Mouse (Mus musculus) T-helper 2 cell (primary cell): Measurements from ENCODE around the gene Lingo3.
"Not testable (repeated sequence)": the region's sequence is repeated elsewhere in the genome, so short reads cannot be mapped to it uniquely, and the experiment has no call there.

Experiments
- in situ Hi-C: fragments of 300-600 bp; cut with MboI, MseI; formaldehyde crosslinking; loops from one replicate; pipeline ENCODE4 v1.15.1; 2025; ENCODE audit warnings: high pct_unique_total_duplicates

Lingo3 gene

DNA sequence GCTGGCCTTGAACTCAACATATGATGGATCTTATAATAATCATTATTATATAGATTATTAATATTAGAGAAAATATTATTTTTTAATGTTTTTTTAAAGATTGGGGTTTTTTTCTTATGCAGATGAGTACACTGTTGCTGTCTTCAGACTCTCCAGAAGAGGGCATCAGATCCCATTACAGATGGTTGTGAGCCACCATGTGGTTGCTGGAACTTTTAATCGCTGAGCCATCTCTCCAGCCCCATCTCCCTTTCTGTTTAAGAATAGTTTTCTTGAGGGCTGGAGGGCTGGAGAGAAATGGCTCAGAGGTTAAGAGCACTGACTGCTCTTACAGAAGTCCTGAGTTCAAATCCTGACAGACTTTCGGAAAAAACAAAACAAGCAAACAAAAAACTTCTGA lies 21.8 kb downstream of the Lingo3 start:
- in situ Hi-C loops, result loop anchor here (5.0 kb wide), 1 partner anchor 55 kb away; no protein-coding TSS in a partner anchor

GRCm38 (mm10) chr10:80819406-80819805 lies 24.4 kb downstream of the Lingo3 start:
- in situ Hi-C loops, result no loop called here

- in situ Hi-C loops, result no loop called here
Observed at GRCm38 (mm10) chr10:80818599-80819281, 25.1 kb downstream of the Lingo3 start.

GRCm38 (mm10) chr10:80817955-80818354 lies 25.9 kb downstream of the Lingo3 start:
- in situ Hi-C loops, result not testable (repeated sequence)

- in situ Hi-C loops, result no loop called here
Observed at GRCm38 (mm10) chr10:80817164-80817563, 26.7 kb downstream of the Lingo3 start.

GRCm38 (mm10) chr10:80816303-80816702 lies 27.5 kb downstream of the Lingo3 start:
- in situ Hi-C loops, result not testable (repeated sequence)

GRCm38 (mm10) chr10:80814800-80815199 lies 29.0 kb downstream of the Lingo3 start:
- in situ Hi-C loops, result no loop called here

GRCm38 (mm10) chr10:80813366-80813765 lies 30.5 kb downstream of the Lingo3 start, which contains the start of gene Jsrp1:
Gene Jsrp1 (minus strand): TSS chr10:80813498.
- in situ Hi-C loops, result no loop called here

DNA sequence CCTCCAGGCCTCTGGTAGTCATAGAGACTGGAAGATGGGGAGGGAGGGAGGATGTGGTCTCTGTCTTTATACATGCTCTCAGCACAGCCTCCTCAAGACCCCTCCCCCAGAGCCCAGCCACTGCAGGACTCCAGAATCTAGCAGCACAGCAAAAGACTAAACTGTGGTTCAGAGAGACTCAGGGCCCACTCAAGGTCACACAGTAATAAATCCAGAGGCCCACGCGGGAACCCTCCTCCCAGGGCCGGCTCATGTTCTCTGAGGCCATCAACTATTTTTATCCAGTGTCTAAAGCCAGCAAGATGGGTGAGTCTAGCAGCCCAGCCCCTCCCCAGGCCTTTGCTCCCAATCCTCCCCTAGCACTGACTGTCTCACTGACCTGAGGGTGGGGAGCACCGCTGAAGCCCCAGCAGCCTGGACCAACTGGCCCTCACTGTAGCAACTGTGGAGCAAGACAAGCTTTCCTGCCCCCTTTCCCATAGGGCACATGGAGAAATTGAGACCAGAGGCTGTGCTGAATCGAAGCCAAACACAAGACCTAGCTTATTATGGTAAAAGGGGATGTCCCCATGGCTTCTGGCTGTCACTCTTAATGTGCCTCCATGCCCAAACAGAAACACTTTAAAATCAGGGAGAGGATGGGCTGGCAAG lies 31.3 kb downstream of the Lingo3 start:
- in situ Hi-C loops, result no loop called here

DNA sequence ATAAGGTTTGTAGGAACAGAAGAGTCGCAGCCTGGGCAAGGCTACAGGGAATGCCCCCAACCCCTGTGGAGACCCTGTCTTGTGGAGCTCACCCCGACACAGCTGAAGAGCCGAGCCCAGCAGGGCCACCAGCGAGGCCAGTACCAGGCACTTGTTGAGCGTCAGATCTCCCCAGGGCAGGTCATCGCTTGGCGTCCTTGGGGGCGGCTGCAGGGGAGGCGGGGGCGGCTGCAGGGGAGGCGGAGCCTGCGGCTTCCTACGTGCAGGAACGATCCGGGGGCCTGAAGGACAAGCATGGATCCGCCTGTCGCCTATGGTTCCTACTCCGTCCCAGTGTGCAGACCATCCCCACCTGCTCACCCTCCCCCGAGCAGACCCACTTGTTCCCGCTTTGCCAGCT lies 33.8 kb downstream of the Lingo3 start:
- in situ Hi-C loops, result no loop called here

GRCm38 (mm10) chr10:80808985-80809632 lies 34.7 kb downstream of the Lingo3 start:
- in situ Hi-C loops, result no loop called here

GRCm38 (mm10) chr10:80808099-80808984 lies 35.5 kb downstream of the Lingo3 start:
- in situ Hi-C loops, result no loop called here

- in situ Hi-C loops, result no loop called here
Observed at GRCm38 (mm10) chr10:80807057-80807627, 36.7 kb downstream of the Lingo3 start.

DNA sequence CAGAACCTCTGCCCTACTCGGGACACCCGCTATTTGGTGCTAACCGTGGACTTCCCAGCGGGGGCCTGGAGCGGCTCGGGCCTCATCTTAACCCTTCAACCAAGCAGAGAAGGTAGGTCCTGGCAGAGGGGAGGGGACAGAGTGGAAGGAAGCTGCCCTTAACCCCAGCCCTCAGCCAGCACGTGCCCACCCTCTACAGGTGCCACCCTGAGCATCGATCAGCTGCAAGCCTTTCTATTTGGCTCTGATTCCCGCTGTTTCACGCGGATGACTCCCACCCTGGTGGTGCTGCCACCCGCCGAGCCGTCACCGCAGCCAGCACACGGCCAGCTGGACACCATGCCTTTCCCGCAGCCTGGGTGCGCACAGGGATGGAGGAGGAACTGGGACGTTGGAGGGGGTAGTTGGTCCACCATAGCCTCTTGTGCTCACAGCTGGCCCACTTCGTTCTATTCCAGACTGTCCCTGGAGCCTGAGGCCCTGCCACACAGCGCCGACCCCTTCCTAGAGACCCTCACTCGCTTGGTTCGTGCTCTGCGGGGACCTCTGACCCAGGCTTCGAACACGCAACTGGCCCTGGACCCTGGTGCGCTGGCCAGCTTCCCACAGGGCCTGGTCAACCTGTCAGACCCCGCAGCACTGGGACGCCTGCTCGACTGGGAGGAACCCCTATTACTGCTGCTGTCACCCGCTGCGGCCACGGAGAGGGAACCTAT lies 37.3 kb downstream of the Lingo3 start:
- in situ Hi-C loops, result no loop called here

DNA sequence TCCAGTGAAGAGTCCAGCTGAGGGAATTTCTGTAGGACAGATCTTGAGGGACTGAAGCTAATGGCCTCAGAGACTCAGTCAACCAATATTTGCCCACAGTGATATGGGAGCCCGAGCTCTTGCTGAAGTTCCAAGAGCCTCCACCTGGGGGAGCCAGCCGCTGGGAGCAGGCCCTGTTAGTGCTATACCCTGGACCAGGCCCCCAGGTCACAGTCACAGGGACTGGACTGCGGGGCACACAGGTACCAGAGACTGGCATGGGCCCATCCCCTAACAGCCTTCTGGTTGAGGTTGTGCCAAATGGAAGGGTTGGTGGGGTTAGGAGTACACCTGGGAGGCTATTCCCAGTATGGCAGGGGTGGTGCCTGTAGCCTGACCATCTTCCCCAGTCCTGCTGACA lies 37.9 kb downstream of the Lingo3 start:
- in situ Hi-C loops, result no loop called here

- in situ Hi-C loops, result no loop called here
Observed at GRCm38 (mm10) chr10:80805322-80805721, 38.5 kb downstream of the Lingo3 start.

DNA sequence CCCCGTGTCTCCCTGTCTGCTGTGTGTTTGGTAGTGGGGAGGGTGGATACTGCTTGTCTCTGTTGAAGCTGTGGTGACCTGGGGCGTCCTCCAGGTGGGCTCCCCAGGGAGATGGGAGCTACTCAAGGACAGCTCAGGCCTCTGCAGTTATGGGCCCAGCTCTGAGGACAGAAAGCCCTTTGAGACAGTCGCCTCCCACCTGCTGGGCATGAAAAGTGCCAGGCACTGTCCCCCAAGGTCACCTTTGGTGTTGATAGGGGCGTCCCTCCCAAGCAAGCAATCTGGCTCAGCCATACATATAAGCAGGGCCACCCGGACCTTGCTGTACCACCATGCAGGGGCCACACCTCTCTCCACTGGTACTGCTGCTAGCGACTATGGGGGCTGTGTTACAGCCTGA lies 38.9 kb downstream of the Lingo3 start, which contains the start of gene Amh:
TSS of gene Amh (plus strand) at position 328 of the 400 bp plus-strand sequence.
- in situ Hi-C loops, result no loop called here

DNA sequence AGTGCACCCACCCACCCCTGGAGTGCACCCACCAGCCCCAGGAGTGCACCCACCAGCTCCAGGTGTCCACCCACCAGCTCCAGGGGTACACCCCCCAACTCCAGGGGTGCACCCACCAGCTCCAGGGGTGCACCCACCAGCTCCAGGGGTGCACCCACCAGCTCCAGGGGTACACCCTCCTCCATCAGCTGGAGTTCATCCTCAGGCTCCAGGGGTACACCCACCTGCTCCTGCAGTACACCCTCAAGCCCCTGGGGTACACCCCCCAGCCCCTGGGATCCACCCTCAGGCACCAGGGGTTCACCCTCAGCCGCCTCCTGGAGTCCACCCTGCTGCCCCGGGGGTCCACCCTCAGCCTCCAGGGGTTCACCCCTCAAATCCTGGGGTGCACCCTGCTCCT lies 39.5 kb downstream of the Lingo3 start:
- in situ Hi-C loops, result no loop called here

DNA sequence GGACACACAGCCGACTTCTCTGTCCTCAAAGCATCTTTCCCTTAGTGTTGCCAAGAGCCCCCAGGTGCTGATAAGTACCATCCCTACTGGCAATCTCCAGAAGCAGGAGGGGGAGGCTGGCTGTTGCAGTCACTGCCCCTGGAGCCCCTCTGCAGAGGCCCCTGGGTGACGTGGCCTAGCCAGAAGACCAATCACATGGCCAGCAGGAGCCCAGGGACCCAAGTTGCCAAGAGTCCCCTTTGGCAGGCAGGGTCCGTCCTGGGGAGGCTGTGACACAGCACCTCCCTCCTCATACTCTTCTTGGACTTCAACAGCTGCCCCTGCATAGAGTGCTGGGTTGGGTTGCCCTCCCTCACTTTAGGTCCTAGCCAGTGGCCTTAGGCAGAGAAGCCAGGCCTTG lies 40.8 kb downstream of the Lingo3 start:
- in situ Hi-C loops, result no loop called here

DNA sequence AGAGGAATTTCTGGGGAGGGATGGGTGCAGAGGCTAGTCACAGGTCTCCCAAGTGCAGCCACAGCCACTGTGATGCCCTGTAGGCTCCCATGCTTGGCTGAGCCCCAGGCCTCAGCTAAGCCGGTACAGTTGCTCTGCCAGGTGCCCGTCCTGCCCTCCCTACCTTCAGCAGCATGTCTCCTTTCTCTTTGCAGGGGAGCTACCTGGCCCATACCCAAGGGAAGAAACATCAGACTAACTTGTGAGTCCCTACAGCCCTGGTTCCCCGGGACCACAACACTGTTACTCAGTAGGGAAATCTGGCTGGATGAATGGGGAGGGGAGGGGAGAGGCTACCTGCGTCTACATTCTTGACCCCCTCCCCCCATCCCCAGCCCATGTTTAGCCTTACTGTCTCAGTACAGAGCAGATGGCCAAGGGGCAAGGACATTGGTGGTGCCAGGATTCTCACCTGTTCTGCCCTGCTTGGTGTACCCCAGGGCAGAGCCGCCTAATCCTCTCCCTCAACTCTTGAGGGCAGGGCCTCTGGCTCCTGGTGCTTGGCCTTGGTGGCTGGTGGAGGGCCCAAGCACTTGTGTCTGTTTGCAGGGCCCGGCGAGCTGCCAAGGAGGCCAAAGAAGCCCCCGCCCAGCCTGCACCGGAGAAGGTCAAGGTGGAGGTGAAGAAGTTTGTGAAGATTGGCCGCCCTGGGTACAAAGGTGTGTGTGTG lies 41.5 kb downstream of the Lingo3 start:
- in situ Hi-C loops, result no loop called here
